Mouse (Mus musculus) G1E (cell line): ENCODE measurements around the gene Zc3h6.

ENCODE experiments used
- CTCF ChIP-seq: IDR thresholded peaks from 2 replicates; pipeline ENCODE4 v1.5.1; 2012; ENCODE audit warnings: low read depth, low read length, inconsistent platforms, mixed read lengths
- GATA1 ChIP-seq: IDR thresholded peaks from 2 replicates; pipeline ENCODE4 v1.6.1; 2012; ENCODE audit warnings: borderline replicate concordance, low read length, inconsistent platforms, mixed read lengths
- GATA2 ChIP-seq: IDR thresholded peaks from 2 replicates; pipeline ENCODE4 v1.6.1; 2012; ENCODE audit warnings: low read depth, low read length, inconsistent platforms, borderline replicate concordance
- POLR2AphosphoS5 ChIP-seq: IDR thresholded peaks from 2 replicates; pipeline ENCODE4 v1.6.1; 2012; ENCODE audit warnings: low read depth, low read length, inconsistent platforms; ENCODE audit not compliant: insufficient replicate concordance

DNA sequence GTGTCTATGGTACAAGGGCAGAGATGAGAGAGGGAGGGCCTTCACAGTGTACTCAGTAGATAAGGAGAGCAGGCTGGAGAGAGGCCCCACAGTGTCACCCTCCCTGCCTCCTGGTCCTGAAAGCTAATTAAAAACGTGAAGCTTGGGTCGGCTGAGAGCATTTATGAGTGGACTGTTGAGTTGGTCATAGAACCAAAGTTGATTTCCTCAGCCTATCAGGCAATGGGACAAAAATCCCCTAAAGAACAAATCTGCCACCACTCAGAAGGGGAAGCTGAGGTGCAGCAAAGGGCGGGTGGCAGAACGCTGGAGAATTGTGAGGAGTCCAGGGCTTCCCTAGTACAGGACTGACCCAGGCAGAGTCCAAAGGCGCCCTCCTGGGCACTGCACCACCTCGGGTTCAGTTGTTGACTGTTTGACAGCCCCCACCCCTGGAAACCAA lies 90.7 kb downstream of the Zc3h6 start:
- TF ChIP-seq CTCF (no peak), GATA2 (no peak), GATA1 (no peak), POLR2AphosphoS5 (no peak)
